Mouse (Mus musculus) neutrophil, adult 5-6 weeks (primary cell): ENCODE data around the gene Rpl19. TPM values are rescaled to one million over a fixed set of nuclear protein-coding genes. Genes with fewer than 3 reads are reported as not detected.

ENCODE experiments used
- ATAC-seq: fragments of 151-379, 151-347 bp; 2 replicates; pipeline ENCODE4 v1.8.0; 2017; ENCODE audit warnings: mild to moderate bottlenecking, moderate TSS enrichment; ENCODE audit not compliant: insufficient number of reproducible peaks, poor library complexity, low FRiP score, severe bottlenecking; ENCODE audit errors: extremely low read depth
- total RNA-seq: library from RNA; stranded (forward); fragments of 200-1000 nt; gene quantifications from 2 replicates; pipeline ENCODE4 v1.2.3, GENCODE M21; 2017

Gene Rpl19
- total RNA-seq, 1 experiment from 2014 or later = 1,086 TPM

- no peak for ATAC-seq
Observed at GRCm38 (mm10) chr11:98019883-98020610, 6.5 kb upstream of the Rpl19 start.

- no peak for ATAC-seq
Observed at GRCm38 (mm10) chr11:98020710-98021109, 5.8 kb upstream of the Rpl19 start.

DNA sequence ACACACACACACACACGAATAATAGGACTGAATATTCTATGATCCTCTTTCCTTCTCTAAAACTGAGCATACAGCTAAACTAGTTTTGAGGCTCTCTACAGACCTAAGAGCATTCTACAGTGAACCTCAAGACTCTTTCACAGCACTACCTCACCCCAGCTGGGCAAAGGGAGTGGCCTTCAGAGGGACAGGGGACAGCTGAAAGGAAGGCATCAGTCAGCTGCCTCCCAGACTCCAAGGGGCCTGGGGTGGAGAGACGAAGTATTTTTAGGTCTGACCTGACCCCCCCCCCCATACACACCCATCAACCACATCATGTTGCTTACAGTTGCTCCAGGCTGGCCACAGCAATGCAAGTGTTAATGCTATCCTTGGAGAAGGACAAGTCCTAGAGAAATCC lies 5.4 kb upstream of the Rpl19 start:
- ATAC-seq = no peak

DNA sequence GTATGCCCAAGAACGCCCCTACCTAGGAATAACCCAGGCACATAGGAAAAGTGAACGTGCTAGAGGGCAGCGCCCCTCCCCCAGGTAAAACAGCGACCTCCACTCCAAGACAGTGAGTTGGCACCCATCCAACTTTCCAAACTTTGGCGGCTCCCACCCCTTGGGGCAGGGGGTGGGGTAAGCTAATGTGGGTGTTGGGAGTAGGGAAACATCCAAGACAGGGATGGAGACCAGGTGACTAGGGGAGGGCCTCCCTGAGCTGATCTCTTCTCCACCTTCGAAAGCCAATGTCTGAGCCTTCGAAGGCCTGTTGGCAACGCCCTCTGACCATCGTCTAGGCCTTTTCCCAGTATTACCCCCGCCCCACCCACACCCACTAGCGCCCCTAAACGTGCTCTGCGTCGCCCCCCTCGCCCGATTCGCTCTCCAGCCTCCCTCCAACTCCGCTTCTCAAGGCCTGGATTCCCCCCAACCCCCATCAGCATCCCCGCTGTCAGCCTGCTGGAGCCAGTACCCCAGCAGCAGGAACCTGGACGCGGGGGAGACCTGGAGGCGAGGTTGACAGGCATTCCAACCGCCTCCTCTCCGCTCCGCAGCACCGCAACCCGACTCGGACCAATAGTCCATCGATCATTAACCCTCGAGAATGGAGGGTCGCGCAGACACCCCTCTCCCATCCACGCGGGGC lies 4.8 kb upstream of the Rpl19 start:
- ATAC-seq = no peak

DNA sequence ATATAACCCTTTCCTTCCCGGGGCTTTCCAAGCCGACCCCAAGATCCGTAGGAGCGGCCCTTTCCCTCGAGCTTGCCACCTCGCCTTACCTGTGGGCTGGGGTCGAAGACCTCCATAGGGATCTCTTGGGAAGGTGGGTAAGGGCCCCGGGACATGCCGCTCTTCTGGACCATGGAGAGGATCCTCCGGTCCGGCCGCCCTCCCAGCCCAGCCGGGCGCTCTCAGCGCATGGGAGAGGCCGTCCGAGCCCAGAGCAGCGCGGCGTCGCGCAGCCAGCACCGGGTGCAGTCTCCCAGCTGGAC lies 4.3 kb upstream of the Rpl19 start:
- ATAC-seq = no peak

- ATAC-seq = no peak
Observed at GRCm38 (mm10) chr11:98022555-98023371, 3.7 kb upstream of the Rpl19 start, which contains the start of gene Cacnb1. Gene Cacnb1, minus strand, starts transcription at chr11:98023034.

DNA sequence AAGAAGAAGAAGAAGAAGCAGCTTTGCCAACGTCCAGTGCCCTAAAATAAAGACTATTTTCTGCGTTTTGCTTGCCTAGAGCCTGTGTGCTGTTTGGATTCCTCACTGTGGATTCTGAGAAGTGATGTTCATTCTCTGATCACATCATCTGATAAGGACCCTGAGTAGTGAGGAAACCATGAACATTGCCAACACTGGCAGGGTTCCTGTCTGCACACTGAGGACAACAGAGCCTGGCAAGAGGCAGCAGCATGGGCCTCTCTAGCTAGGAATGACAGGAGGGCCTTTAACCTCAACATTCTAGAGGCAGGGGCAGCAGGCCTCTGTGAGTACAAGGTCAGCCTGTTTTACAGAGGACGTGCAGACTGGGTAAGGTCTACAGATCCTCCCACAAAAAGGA lies 2.0 kb upstream of the Rpl19 start:
- no peak for ATAC-seq

GRCm38 (mm10) chr11:98026248-98026569 lies 301 bp upstream of the Rpl19 start:
- no peak for ATAC-seq

- ATAC-seq = no peak
Observed at GRCm38 (mm10) chr11:98027297-98027688, 783 bp downstream of the Rpl19 start.

- ATAC-seq = no peak
Observed at GRCm38 (mm10) chr11:98027785-98028184, 1.3 kb downstream of the Rpl19 start.

GRCm38 (mm10) chr11:98030701-98031442 lies 4.4 kb downstream of the Rpl19 start:
- no peak for ATAC-seq

DNA sequence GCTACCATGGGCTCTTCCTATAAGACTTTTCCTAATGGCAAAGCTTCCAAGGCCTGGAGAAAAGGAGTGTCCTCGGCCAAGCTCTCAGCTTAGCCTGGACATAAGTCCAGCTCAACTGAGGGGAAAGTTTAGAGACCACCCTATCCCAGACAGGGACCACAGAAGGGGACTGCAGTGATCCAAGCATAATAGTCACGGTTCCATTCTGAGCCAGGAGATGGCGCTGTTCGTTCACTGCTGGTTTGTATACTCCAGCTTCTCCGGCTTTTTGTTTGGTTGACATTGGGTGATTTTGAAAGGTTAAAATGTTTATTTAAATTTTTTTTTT lies 4.9 kb downstream of the Rpl19 start:
- ATAC-seq = no peak; the same call in 1 of the 2 replicates

DNA sequence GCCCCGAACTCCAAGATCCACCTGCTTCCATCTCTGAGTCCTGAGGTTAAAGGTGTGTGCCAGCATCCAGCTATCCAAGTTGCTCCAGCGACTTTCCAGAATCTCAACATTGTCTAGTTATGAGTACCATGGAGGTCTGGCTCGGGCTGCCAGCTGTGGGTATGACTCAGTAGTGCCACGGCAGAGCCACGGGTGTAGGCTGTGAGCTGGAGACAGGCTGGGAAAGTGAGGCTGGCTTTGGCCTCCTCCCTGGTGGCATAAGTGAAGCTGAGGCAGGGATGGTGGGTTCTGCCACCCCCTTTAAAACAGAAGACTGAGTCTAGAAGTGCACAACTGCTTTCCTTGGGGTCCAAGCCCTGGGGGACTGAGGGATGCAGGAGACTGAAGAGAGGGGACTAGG lies 7.6 kb downstream of the Rpl19 start:
- no peak for ATAC-seq

GRCm38 (mm10) chr11:98034840-98035239 lies 8.3 kb downstream of the Rpl19 start:
- no peak for ATAC-seq

GRCm38 (mm10) chr11:98035977-98036377 lies 9.5 kb downstream of the Rpl19 start:
- ATAC-seq = no peak

GRCm38 (mm10) chr11:98037871-98038270 lies 11.4 kb downstream of the Rpl19 start:
- ATAC-seq = no peak

- ATAC-seq = no peak
Observed at GRCm38 (mm10) chr11:98040975-98041374, 14.5 kb downstream of the Rpl19 start.

- ATAC-seq = no peak
Observed at GRCm38 (mm10) chr11:98042741-98043140, 16.2 kb downstream of the Rpl19 start.

DNA sequence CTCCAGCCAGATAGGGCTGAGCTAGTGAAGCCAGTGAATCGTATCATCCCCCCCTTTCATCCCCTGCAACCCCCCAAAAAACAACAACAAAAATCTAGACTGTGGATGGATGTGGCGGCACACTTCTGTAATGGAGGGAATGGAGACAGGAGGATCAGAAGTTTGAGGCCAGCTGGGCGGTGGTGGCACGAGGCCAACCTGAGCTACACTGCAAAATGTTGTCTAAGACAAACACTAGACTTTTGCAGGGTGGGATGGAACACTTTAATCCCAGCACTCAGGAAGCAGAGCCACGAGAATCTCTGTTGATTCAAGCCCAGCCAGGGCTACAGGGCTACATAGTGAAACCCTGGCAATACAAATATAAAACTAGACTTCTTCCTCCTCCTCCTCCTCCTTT lies 17.6 kb downstream of the Rpl19 start:
- ATAC-seq = no peak

DNA sequence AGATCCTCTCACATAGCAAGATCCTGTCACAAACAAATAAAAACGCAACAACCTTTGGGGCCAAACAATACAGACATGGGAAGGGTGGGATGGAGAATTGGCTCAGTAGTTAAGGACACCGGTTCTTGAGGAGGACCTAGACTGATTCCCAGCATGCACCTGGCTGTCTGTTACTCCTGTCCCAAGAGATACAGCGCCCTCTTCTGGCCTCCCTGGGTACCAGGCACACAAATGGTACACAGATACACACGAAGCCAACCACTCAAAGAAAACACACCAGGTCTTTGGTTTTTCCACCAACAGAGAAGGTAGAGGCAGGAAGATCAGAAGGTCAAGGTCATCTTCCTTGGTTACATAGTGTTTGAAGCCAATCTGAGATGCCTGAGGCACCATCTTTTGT lies 19.1 kb downstream of the Rpl19 start:
- no peak for ATAC-seq
